Mouse (Mus musculus): ENCODE results near the gene Hsd11b1. TPM values are rescaled to one million over a fixed set of nuclear protein-coding genes. Genes with fewer than 3 reads are reported as not detected.
"Not testable (repeated sequence)": the region's sequence is repeated elsewhere in the genome, so short reads cannot be mapped to it uniquely, and the experiment has no call there.

Gene Hsd11b1
- polyA plus RNA-seq, 1 experiment from 2014 or later, result 1.0 TPM

DNA sequence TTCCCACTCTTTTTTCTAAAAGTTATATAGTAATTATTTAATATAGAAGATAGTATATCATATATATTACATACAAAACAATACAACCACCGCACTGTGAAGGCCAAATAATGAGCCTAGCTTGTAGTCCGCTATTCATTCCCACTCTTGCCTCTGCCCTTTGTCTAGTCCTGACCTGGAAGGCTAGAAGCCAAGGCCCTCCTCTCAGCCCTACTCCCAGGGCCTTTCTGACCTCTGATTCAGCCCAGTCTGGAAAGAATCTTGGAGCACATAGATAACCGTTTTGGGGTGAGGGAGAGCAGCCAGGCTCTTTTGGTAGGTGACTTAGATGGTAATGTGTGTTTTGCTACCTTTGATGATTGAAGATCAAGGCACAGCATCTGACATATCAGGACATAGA lies 30.1 kb upstream of the Hsd11b1 start:
- Histone ChIP-seq H3K27ac (no peak overlapping the region), H3K36me3 (no peaks in the 10 kb centered on the region), H3K27me3 (ENCODE audit: insufficient read depth, poor library complexity, severe bottlenecking) (no peaks in the 10 kb centered on the region), H3K9me3 (no peaks in the 10 kb centered on the region), H3K4me3 (no peak overlapping the region), H3K4me1 (peaks cover 5% of the 10 kb centered on the region)
- 81% methylated on average over 3 of the region's 3 CpGs for WGBS
- DNase-seq (ENCODE audit: low spot score), result no peak

DNA sequence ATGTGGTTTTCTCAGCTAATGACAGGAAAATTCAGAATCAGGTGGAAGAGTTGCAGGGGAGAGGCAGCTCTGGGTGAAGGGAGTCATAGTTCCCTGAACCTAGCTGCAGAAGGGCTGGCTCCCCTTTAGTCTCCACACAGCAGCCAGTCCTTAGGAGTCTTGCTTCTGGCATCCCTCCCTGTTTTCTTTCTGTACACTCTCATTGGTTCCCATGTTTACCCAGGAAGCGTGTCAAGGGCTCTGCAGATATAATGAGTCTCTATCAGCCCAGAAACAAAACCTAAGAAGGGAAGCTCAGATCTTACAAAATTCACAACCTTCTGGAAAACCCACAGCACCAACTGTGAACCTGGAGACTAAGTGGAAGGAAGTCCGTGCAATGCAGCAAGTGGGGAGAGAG lies 29.2 kb upstream of the Hsd11b1 start:
- Histone ChIP-seq H3K27me3 (ENCODE audit: insufficient read depth, poor library complexity, severe bottlenecking) (no peaks in the 10 kb centered on the region), H3K4me3 (no peak overlapping the region), H3K36me3 (no peaks in the 10 kb centered on the region), H3K4me1 (peaks cover 5% of the 10 kb centered on the region), H3K9me3 (no peaks in the 10 kb centered on the region), H3K27ac (no peak overlapping the region)
- WGBS, result 45% methylated on average over 2 of the region's 2 CpGs
- no peak for DNase-seq (ENCODE audit: low spot score)

DNA sequence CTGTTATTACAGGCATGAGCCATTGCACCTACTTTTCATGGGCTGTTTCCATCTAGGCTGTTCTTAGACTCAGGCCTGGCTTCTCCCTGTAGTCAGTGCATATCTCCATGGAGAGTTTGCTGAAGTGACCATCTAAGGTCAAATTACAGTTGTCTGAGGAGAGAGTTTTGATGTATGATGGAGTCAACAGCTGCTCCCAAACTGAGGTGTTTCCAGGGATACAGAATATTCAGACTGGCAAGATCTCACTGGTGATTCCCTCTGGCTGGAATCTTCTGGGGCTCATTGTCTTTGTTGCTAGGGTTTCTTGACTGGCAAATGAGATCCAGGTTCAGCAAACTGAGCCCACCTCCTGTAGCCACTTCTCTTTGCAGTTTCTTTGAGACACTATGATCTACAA lies 26.8 kb upstream of the Hsd11b1 start:
- H3K9me3 ChIP-seq, result no peaks in the 10 kb centered on the region
- no peak overlapping the region for H3K4me3 ChIP-seq
- no peak for DNase-seq (ENCODE audit: low spot score)
- no peak overlapping the region for H3K27ac ChIP-seq
- H3K4me1 ChIP-seq, result peaks cover 5% of the 10 kb centered on the region
- H3K36me3 ChIP-seq, result no peaks in the 10 kb centered on the region
- H3K27me3 ChIP-seq (ENCODE audit: insufficient read depth, poor library complexity, severe bottlenecking), result no peaks in the 10 kb centered on the region

DNA sequence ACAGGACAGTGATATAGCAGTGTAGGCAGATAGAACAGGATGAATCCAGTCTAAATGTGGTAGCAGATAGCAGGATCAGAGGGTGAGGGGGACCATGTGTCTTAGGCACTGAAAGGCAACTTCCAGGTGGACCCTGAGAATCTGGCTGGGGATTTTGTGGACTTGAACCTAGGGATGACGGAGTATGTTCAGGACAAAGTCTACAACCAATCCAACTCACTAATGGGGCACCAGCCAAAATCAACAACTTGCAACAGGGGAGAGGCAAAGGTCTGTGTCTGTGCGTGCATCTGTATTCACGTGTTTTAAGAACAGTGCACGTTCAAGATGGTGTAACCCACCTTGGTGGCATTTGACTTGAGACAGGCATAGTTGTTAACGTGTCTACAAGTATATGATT lies 26.0 kb upstream of the Hsd11b1 start:
- Histone ChIP-seq H3K9me3 (no peaks in the 10 kb centered on the region), H3K4me3 (no peak overlapping the region), H3K4me1 (peaks cover 5% of the 10 kb centered on the region), H3K27me3 (ENCODE audit: insufficient read depth, poor library complexity, severe bottlenecking) (no peaks in the 10 kb centered on the region), H3K27ac (no peak overlapping the region), H3K36me3 (no peaks in the 10 kb centered on the region)
- WGBS, result 84% methylated on average over 5 of the region's 5 CpGs
- no peak for DNase-seq (ENCODE audit: low spot score)

DNA sequence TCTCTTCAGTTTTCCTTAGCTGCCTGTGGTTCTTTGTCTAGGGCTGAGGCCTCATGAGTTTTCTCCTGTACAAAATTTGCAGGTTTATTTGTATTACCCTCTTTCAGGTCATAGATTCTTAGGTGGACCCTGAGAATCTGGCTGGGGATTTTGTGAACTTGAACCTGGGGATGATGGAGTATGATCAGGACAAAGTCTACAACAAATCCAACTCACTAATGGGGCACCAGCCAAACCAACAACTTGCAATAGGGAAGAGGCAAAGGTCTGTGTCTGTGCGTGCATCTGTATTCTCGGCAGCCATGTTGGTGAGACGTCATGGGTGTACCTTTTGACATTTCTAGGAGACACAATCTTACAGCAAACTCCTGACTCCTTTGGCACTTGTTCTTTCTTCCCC lies 25.2 kb upstream of the Hsd11b1 start:
- H3K4me3 ChIP-seq, result no peak overlapping the region
- 83% methylated on average over 3 of the region's 3 CpGs for WGBS
- no peak overlapping the region for H3K27ac ChIP-seq
- H3K4me1 ChIP-seq, result peaks cover 5% of the 10 kb centered on the region
- DNase-seq (ENCODE audit: low spot score), result no peak
- no peaks in the 10 kb centered on the region for H3K27me3 ChIP-seq (ENCODE audit: insufficient read depth, poor library complexity, severe bottlenecking)
- H3K9me3 ChIP-seq, result no peaks in the 10 kb centered on the region
- no peaks in the 10 kb centered on the region for H3K36me3 ChIP-seq

DNA sequence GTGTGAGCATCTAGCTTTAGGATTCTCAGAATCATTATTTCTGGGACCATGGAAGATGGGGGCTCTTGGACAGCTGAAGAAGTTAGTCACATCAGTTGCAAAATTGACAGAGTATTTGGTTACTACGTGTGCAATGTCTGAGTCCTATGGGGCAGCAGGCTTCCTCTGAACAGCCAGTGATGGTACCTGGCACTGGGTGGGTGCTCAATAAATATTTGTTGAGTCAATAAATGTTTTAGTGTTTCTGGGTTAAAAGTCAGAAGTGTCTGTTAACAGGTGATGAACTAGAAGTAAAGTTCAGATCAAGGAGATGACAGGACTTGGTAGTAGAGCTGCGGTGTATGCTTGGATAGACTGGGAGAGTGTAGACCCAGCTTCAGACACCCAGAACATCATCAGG lies 23.7 kb upstream of the Hsd11b1 start:
- peaks cover 5% of the 10 kb centered on the region; the same call in 1 of the 2 replicates for H3K4me1 ChIP-seq
- DNase-seq (ENCODE audit: low spot score), result no peak
- no peaks in the 10 kb centered on the region for H3K36me3 ChIP-seq
- no peaks in the 10 kb centered on the region for H3K27me3 ChIP-seq (ENCODE audit: insufficient read depth, poor library complexity, severe bottlenecking)
- H3K27ac ChIP-seq, result no peak overlapping the region
- 84% methylated on average over 2 of the region's 2 CpGs for WGBS
- no peak overlapping the region for H3K4me3 ChIP-seq
- H3K9me3 ChIP-seq, result no peaks in the 10 kb centered on the region

DNA sequence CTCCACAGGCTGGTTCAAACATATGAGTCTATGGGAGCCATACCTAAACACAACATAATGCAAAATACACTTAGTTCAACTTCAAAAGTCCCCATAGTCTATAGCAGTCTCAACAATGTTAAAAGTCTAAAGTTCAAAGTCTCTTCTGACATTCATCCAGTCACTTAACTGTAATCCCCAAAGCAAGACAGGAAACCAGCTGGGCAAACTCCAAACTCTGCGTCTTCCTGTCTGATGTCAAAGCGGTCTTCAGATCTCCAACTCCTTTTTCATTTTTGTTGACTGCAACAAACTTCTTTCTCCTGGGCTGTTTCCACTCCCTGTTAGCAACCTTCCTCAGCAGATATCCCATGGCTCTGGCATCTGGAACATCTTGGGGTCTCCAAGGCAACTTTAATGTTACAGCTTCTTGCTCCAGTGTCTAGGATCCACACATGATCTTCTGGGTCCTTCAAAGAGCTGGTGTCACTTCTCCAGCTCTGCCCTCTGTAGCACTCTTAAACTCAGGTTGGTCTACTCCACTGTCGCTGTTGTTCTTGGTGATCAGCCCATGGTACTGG lies 22.0 kb upstream of the Hsd11b1 start:
- not testable (repeated sequence) for H3K9me3 ChIP-seq; DNase-seq (ENCODE audit: low spot score); H3K4me1 ChIP-seq; H3K4me3 ChIP-seq; H3K36me3 ChIP-seq; H3K27ac ChIP-seq; H3K27me3 ChIP-seq (ENCODE audit: insufficient read depth, poor library complexity, severe bottlenecking)
- WGBS, result 83% methylated on average over 3 of the region's 3 CpGs

DNA sequence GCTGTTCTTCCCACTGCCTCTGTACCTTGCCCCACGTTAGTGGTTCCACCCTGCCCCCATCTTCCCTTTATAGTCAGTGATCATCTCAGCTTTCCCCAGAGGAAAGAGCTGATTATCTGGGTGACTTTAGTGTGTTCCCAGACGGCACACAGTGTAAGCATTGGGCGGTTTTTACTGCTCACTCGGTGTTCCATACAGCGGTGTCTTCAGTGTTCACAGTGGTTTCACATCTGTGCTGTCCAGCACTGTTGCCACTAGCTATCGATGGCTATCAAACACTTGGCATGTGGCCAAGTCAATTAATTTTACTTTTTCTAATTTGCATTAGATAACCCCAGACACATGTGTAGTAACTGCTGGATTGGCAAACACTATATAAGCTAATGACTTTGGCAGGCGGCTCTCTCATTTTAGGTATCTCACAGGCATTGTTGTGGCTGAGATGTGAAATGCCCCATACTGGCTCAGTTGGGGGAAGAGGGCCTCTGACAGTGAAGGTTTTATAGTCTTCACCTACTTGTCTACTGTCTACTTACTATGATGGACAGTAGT lies 20.4 kb upstream of the Hsd11b1 start:
- Histone ChIP-seq H3K4me1 (no peaks in the 10 kb centered on the region; the same call in 1 of the 2 replicates), H3K27me3 (ENCODE audit: insufficient read depth, poor library complexity, severe bottlenecking) (no peaks in the 10 kb centered on the region), H3K4me3 (no peak overlapping the region), H3K27ac (no peak overlapping the region), H3K9me3 (no peaks in the 10 kb centered on the region), H3K36me3 (no peaks in the 10 kb centered on the region)
- DNase-seq (ENCODE audit: low spot score), result no peak
- 76% methylated on average over 7 of the region's 7 CpGs for WGBS

DNA sequence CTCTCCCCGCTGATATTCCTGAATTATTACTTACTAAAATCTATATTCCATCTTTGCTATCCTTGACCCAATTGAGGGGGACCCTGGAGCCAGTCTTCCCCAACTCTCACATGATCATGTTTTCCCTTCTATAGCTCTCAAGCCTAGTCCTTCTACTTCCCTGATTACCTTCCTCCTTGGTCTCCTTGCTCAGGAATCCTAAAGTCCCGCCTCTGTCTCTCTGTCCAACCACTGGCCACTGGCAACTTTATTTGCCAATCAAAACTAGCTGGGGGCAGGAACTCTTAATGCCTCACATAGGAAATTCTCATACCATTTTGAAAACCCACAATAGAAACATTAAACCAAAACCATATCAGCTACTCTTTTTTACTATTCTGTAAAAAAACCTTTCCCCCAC lies 17.5 kb upstream of the Hsd11b1 start:
- 78% methylated on average over 2 of the region's 2 CpGs for WGBS

DNA sequence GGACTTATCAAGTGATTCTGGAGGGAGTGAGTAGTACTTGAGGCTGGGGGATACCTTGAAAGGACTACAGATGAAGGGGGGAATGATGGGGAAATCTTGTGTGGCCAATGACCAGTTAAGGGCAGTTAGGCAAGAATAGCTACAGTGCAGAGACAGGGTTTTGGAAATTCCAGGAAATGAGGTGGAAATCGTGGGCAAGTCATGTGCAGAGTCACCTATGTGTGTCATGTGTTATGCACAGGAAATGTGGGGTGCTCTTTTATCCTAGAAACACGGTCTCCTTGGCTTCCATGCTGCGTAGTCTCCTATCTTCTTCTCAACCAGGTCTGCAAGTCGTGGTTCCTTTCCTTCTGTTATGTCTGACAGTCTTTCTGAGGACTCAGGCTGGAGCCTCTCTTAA lies 15.6 kb upstream of the Hsd11b1 start:
- Histone ChIP-seq H3K4me1 (peaks cover 10% of the 10 kb centered on the region; the same call in 1 of the 2 replicates), H3K4me3 (no peak overlapping the region), H3K9me3 (no peaks in the 10 kb centered on the region), H3K27me3 (ENCODE audit: insufficient read depth, poor library complexity, severe bottlenecking) (no peaks in the 10 kb centered on the region), H3K36me3 (no peaks in the 10 kb centered on the region), H3K27ac (no peak overlapping the region)
- WGBS, result 80% methylated on average over 4 of the region's 4 CpGs
- DNase-seq (ENCODE audit: low spot score), result no peak

More for the DNA sequence above, 17.5 kb upstream of the Hsd11b1 start:
- H3K27ac ChIP-seq, result no peak overlapping the region
- DNase-seq (ENCODE audit: low spot score), result no peak
- H3K9me3 ChIP-seq, result no peaks in the 10 kb centered on the region
- no peaks in the 10 kb centered on the region for H3K27me3 ChIP-seq (ENCODE audit: insufficient read depth, poor library complexity, severe bottlenecking)
- H3K4me1 ChIP-seq, result 0 out of 2 replicates have a peak, but pooled peaks cover 6% of the 10 kb centered on the region
- H3K4me3 ChIP-seq, result no peak overlapping the region
- H3K36me3 ChIP-seq, result no peaks in the 10 kb centered on the region

DNA sequence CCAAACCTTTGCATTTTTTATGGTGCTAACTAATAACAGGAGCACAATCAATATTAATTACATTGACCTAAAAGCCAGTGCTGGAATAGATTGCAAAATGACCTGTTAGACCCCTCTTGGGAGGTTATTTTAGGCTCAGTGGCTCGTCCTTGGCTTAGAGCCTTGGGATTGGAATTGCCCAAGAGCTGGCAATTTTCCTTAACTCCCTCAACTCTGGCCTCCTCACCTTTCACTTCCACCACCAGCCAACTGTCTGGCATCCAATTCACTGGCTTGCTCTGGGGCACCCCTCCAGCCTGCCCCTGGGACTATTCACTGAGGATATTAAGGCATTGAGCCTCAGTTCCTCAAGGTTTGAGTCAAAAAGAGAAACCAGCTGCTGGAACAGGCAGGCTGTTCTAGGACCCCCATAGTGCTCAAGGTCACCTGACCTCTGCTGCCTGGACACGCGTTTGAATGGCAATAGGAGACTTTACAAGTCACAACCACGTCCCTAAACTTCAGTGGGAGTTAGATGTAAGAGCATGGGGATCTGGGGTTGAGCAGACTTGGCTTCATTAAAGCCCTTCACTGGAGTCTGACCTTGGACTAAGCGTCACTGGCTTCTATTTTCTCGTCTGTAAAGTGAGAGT lies 14.7 kb upstream of the Hsd11b1 start:
- 36% methylated on average over 6 of the region's 6 CpGs for WGBS
- Histone ChIP-seq H3K27me3 (ENCODE audit: insufficient read depth, poor library complexity, severe bottlenecking) (no peaks in the 10 kb centered on the region), H3K4me1 (peaks cover 13% of the 10 kb centered on the region; the same call in 1 of the 2 replicates), H3K4me3 (no peak overlapping the region), H3K36me3 (no peaks in the 10 kb centered on the region), H3K9me3 (no peaks in the 10 kb centered on the region), H3K27ac (no peak overlapping the region)
- DNase-seq (ENCODE audit: low spot score), result no peak

DNA sequence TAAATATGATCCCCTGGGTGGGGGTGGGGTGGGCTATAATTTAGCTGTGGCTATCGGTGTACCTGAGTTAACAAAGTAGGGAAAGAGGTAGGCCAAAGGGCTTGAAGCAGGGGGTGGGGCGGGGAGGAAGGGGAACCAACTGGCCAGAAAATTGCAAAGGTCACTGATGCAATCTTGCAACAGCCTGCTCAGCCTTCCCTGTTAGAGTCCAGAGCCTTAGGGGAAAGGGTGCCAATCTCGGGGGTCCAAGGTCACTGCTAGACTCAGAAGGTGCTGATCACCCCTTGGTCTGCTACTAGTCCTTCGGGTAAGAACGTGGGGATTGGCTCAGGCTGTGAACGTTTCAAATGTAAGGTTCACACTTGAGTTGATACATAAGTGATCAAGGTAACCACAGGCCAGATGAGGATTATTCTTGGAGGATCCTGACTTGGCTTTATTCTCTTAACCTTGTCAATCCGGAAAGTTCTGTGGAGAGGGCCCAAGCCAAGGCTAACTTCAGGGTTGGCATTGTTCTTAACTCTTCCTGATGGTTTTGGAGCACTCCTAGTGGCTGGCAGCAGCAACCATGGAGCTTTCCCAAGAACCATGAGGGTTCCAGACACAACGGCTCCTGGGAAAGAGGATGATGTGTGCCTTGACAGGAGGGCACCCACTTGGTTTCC lies 10.7 kb upstream of the Hsd11b1 start:
- no peaks in the 10 kb centered on the region for H3K36me3 ChIP-seq
- H3K4me3 ChIP-seq, result no peak overlapping the region
- H3K27me3 ChIP-seq (ENCODE audit: insufficient read depth, poor library complexity, severe bottlenecking), result no peaks in the 10 kb centered on the region
- DNase-seq (ENCODE audit: low spot score), result no peak
- H3K9me3 ChIP-seq, result no peaks in the 10 kb centered on the region
- 80% methylated on average over 8 of the region's 8 CpGs for WGBS
- peaks cover 40% of the 10 kb centered on the region for H3K4me1 ChIP-seq
- no peak overlapping the region; the same call in 1 of the 2 replicates for H3K27ac ChIP-seq

DNA sequence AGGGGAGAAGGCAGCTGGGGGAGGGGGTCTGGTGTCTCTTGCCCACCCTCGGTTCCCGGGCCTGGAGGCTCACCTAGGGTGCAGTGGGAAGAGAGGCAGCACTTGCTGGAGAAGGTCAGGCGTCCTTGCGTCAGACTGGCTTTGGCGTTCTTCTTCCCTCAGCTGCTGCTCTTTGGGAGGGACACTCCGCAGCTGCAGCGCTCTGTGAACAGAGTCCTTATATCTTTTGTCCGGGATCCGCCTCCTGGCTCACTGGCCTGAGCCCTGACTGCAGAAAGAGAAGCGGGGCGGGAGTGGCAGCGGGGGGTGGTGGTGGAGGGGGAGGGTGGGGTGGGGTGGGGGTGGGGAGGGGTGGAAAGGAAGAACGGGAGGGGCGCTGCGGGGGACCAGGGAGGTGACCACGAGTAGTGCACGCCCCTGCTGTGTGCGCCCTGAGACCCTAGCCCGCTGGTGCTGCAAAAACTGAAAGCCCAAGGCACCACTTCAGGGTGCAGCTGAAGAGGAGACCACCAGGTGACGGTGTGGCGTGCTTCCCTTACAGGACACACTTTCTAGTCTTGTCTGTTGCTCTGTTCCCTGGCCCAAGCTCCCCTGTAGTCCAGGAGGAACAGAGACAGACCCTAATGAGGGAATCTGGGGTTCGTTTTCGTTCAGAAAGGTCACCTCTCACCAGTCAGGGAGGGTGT lies 9.2 kb upstream of the Hsd11b1 start, which contains the start of gene G0s2:
G0s2 (minus strand) TSS at position 302 of the 686 bp plus-strand sequence.
- 0% methylated on average over 21 of the region's 23 CpGs for WGBS

More for the DNA sequence above, 9.2 kb upstream of the Hsd11b1 start, which contains the start of gene G0s2:
- Histone ChIP-seq H3K36me3 (no peaks in the 10 kb centered on the region), H3K27me3 (ENCODE audit: insufficient read depth, poor library complexity, severe bottlenecking) (no peaks in the 10 kb centered on the region), H3K4me1 (peaks cover 33% of the 10 kb centered on the region), H3K27ac (peak within 1 kb of the TSS; percentile 88), H3K4me3 (peak within 1 kb of the TSS; percentile 55), H3K9me3 (no peaks in the 10 kb centered on the region)
- DNase-seq (ENCODE audit: low spot score), result peak; percentile 91
